Mouse (Mus musculus) liver, postnatal 0 days (tissue): ENCODE results near the gene Cxcr6. TPM values are rescaled to one million over a fixed set of nuclear protein-coding genes. Genes with fewer than 3 reads are reported as not detected.
A peak's percentile ranks its signal among the peaks of the same experiment; 100 is the strongest.

ENCODE experiments used
- ATAC-seq: fragments of 200-750 bp; cut with Nextera tagmentation; 2 replicates; pipeline ENCODE4 v1.8.0; 2017; ENCODE audit warnings: mild to moderate bottlenecking, moderate library complexity
- DNase-seq: peaks from one replicate; pipeline ENCODE4 v3.0.0-alpha.2; 2016
- H3K27ac ChIP-seq: fragments of 300-500 bp; sonication (generic); 2 replicates; pipeline ENCODE4 v1.5.1; 2014; ENCODE audit warnings: antibody characterized with exemption, moderate library complexity, mild to moderate bottlenecking, low read depth
- H3K27me3 ChIP-seq: fragments of 300-500 bp; sonication (generic); 2 replicates; pipeline ENCODE4 v1.6.1; 2014; ENCODE audit warnings: low read length, control low read depth, mixed read lengths; ENCODE audit not compliant: insufficient read depth
- H3K36me3 ChIP-seq: fragments of 300-500 bp; sonication (generic); replicated peaks from 2 replicates; pipeline ENCODE4 v1.6.1; 2014; ENCODE audit warnings: mild to moderate bottlenecking, control low read depth, low read length, moderate library complexity, mixed read lengths; ENCODE audit not compliant: insufficient read depth
- H3K4me1 ChIP-seq: fragments of 300-500 bp; sonication (generic); 2 replicates; pipeline ENCODE4 v1.6.1; 2014; ENCODE audit warnings: antibody characterized with exemption, mild to moderate bottlenecking, control low read depth; ENCODE audit not compliant: insufficient read depth
- H3K4me2 ChIP-seq: fragments of 300-500 bp; sonication (generic); 2 replicates; pipeline ENCODE4 v1.6.1; 2014; ENCODE audit warnings: low read depth, mild to moderate bottlenecking, low read length, moderate library complexity, mixed read lengths
- H3K4me3 ChIP-seq: fragments of 300-500 bp; sonication (generic); 2 replicates; pipeline ENCODE4 v1.5.1; 2014; ENCODE audit warnings: low read depth, low read length
- H3K9ac ChIP-seq: fragments of 300-500 bp; sonication (generic); replicated peaks from 2 replicates; pipeline ENCODE4 v1.6.1; 2014; ENCODE audit warnings: mild to moderate bottlenecking, moderate library complexity
- H3K9me3 ChIP-seq: fragments of 300-500 bp; sonication (generic); 2 replicates; pipeline ENCODE4 v1.6.1; 2016; ENCODE audit warnings: mild to moderate bottlenecking, control low read depth, low read length, mixed read lengths
- CTCF ChIP-seq: sonication (generic); IDR thresholded peaks from 2 replicates; pipeline ENCODE4 v1.5.1; 2016; ENCODE audit warnings: antibody characterized with exemption, low read depth
- EP300 ChIP-seq: IDR thresholded peaks from 2 replicates; pipeline ENCODE4 v1.6.1; 2016; ENCODE audit warnings: antibody characterized with exemption, low read depth, mild to moderate bottlenecking
- WGBS: fragments of 180-500 bp; shearing (Covaris S2); extraction: QIAGEN DNeasy Blood & Tissue Kit; methylation state at CpG from one replicate; pipeline ENCODE4 v1.1.7; 2014; ENCODE audit not compliant: insufficient replicate concordance; 5-methylcytosine and 5-hydroxymethylcytosine counted together
- polyA plus RNA-seq: library from polyadenylated mRNA; unstranded; fragments of >200 nt; fragmentation: Nextera tagmentation; extraction: Ambion mirVana; gene quantifications from 2 replicates; pipeline ENCODE4 v1.2.1, GENCODE M21; 2015

Gene Cxcr6
- polyA plus RNA-seq, 1 experiment from 2014 or later: 0.56 TPM

DNA sequence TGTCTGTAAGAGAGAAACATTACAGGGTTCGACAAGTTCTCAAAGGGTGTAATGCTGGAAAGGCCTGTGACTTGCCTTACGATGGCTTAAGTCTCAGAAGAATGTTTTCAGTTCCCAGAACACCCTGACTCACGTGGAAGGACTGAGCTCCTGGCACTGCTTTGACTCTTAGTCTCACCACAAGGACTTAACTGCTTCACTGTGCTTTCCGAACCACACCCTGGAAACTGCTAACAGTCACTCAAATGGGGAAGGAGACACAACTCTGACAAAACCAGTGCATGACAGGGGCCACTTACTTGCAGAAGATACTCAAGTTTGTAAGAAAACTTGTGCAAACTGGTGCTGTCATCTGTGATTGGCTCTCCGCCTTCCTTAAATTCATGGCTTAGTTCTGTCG is 34.0 kb downstream of the Cxcr6 start:
- Histone ChIP-seq H3K4me3 (no peak overlapping the region), H3K27me3 (no peaks in the 10 kb centered on the region), H3K9me3 (no peaks in the 10 kb centered on the region), H3K9ac (no peak overlapping the region), H3K27ac (no peak overlapping the region), H3K4me1 (peaks cover 8% of the 10 kb centered on the region), H3K36me3 (peaks cover 62% of the 10 kb centered on the region), H3K4me2 (no peak overlapping the region)
- WGBS: 76% methylated on average over 6 of the region's 6 CpGs
- TF ChIP-seq EP300 (no peak), CTCF (no peak)
- ATAC-seq: peak; percentile 23
- DNase-seq: no peak

DNA sequence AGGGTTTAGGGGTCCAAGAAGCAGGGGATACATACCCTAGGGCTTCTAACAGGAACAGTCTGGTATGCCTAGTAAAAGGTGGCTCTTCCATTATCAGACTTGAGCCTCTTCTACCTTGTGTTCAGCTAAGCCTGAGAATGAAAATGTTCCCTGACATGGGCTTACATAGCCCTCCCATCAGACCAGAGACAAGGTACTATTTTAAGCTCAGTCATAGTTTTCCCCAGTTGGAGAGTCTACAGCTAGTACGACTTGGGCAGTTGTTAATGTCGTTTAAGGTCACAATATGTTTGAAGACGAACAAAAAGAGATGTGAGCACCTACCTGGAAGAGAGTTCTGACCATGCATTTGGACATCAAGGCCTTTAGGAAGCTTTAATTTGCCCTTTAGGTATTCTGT is 38.2 kb downstream of the Cxcr6 start:
- DNase-seq: no peak
- H3K9ac ChIP-seq: no peak overlapping the region
- H3K27me3 ChIP-seq: no peaks in the 10 kb centered on the region
- peaks cover 21% of the 10 kb centered on the region for H3K36me3 ChIP-seq
- H3K4me3 ChIP-seq: no peak overlapping the region
- H3K9me3 ChIP-seq: no peaks in the 10 kb centered on the region
- 0 out of 2 replicates have a peak overlapping the region, but pooled peaks have one; percentile 37 for H3K27ac ChIP-seq
- no peak overlapping the region for H3K4me2 ChIP-seq
- WGBS: 72% methylated on average over 3 of the region's 3 CpGs
- ATAC-seq: no peak
- H3K4me1 ChIP-seq: peaks cover 21% of the 10 kb centered on the region
- TF ChIP-seq CTCF (no peak), EP300 (no peak)

DNA sequence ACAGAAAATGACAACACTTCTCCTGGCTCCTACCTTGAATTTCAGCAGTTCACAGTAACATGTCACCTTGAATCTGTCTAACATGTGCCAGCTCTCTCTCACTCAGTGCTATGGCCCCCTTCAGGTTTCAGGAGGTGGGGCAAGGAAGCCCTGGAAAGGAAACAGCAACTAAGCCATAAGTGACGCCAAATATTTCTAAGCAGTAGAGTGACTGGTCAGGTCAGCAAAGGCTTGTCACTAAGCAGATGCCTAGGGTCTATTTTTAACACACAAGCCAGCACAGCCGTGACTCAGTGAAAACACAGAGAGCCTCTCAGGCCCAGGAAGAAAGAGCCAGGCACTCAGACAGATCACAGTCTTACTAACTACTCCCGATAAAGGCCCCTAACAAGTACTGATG is 38.8 kb downstream of the Cxcr6 start:
- Histone ChIP-seq H3K4me3 (no peak overlapping the region), H3K27ac (peak overlapping the region; percentile 37; the same call in 1 of the 2 replicates), H3K4me1 (peaks cover 27% of the 10 kb centered on the region), H3K27me3 (no peaks in the 10 kb centered on the region), H3K36me3 (peaks cover 14% of the 10 kb centered on the region), H3K4me2 (no peak overlapping the region), H3K9me3 (no peaks in the 10 kb centered on the region), H3K9ac (no peak overlapping the region)
- DNase-seq (peak; percentile 24), ATAC-seq (peak; percentile 74)
- TF ChIP-seq CTCF: peak; percentile 43
- no peak for TF ChIP-seq EP300
- WGBS: 40% methylated on average over 3 of the region's 3 CpGs

DNA sequence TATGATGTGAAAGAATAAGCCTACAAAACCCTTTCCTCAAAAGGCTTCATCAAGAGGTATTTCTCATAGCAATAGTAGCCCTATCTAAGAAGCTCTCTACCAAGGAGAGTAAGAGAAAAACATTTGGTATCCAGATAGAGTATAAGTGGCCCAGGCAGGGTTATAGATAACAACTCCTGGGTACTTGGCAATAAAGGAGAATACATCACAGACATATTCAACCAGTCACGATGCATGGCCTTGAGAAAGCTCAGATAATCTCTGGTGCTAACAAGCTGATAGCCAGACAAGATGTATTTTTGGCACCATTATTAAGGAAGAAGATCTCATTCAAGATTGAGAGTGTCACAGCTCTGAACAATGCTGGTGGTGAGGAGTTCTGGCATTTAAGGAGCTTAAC is 40.2 kb downstream of the Cxcr6 start:
- H3K9me3 ChIP-seq: no peaks in the 10 kb centered on the region
- no peak overlapping the region for H3K9ac ChIP-seq
- ATAC-seq (no peak), DNase-seq (no peak)
- TF ChIP-seq CTCF: no peak
- TF ChIP-seq EP300: peak; percentile 63; the same call in 1 of the 2 replicates
- no peak overlapping the region for H3K27ac ChIP-seq
- H3K4me1 ChIP-seq: peaks cover 29% of the 10 kb centered on the region
- H3K27me3 ChIP-seq: no peaks in the 10 kb centered on the region
- WGBS: 65% methylated on average over 1 of the region's 1 CpGs
- H3K4me3 ChIP-seq: no peak overlapping the region
- H3K36me3 ChIP-seq: peaks cover 11% of the 10 kb centered on the region
- H3K4me2 ChIP-seq: no peak overlapping the region

DNA sequence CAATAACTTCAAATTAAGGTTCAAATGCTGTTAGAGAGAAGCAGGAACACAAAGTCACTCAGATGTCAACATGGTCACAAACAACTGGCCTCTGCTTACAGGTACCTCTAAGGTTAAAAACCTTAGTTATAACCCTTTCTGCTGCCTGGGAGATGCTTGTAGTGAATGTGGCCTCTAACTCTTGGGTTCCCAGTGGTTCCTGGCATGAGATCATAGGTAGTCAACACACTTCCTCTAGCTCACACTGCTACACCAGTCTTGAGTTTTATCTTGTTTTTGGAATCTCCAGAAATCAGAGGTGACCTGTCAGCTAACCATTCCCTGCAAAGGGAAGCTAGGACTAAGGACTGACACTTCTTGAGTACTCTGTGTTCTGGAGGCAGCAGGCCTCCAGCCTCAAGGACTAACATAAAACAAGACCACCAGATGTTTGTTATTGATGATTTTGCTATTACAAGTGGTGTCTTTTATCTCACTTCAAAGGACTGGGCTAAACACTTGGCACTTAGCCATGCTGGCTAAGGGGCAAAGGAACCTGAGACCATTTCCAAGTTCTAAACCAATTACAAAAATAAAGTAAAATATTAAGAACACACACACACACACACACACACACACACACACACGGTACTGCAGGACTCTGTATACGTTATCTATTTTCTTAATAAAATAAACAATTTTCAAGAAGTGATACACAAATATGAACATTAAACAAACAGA is 43.9 kb downstream of the Cxcr6 start:
- Histone ChIP-seq H3K4me1 (peaks cover 26% of the 10 kb centered on the region), H3K9ac (peak overlapping the region; percentile 91), H3K4me2 (peak overlapping the region; percentile 76), H3K27ac (peak overlapping the region; percentile 97), H3K27me3 (no peaks in the 10 kb centered on the region), H3K36me3 (no peaks in the 10 kb centered on the region), H3K9me3 (no peaks in the 10 kb centered on the region), H3K4me3 (peak overlapping the region; percentile 75)
- DNase-seq (peak; percentile 15), ATAC-seq (no peak)
- WGBS: 50% methylated on average over 2 of the region's 2 CpGs
- TF ChIP-seq CTCF (no peak), EP300 (no peak)

DNA sequence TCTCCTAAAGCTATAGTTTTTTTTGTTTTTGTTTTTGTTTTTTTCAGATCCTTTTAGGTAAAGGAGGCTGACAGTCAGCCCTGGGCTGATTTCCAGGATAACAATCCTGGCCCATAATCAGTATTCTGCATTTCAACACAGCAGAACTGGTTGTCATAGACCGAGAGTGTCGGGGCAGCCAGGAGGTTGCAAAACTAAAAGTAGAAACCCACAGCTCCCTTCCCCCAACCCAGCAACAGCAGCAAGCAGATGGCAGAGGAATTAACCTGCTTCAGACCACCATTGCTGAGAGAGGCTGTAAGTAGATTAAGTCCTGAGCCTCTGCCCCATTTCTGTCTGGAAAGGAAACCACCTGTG is 44.4 kb downstream of the Cxcr6 start:
- DNase-seq: peak; percentile 70
- H3K9me3 ChIP-seq: no peaks in the 10 kb centered on the region

More for the DNA sequence above, 44.4 kb downstream of the Cxcr6 start:
- Histone ChIP-seq H3K4me1 (peaks cover 20% of the 10 kb centered on the region), H3K4me3 (peak overlapping the region; percentile 75), H3K27ac (peak overlapping the region; percentile 97), H3K4me2 (peak overlapping the region; percentile 76), H3K9ac (peak overlapping the region; percentile 91), H3K36me3 (no peaks in the 10 kb centered on the region), H3K27me3 (no peaks in the 10 kb centered on the region)
- 0% methylated on average over 2 of the region's 2 CpGs for WGBS
- ATAC-seq: peak; percentile 24
- 0 out of 2 replicates have a peak, but pooled peaks have one; percentile 11 for TF ChIP-seq EP300
- TF ChIP-seq CTCF: no peak
